Mouse (Mus musculus) G1E (cell line): ENCODE data around the gene Cda.

Experiments
- CTCF ChIP-seq: IDR thresholded peaks from 2 replicates; pipeline ENCODE4 v1.5.1; 2012; ENCODE audit warnings: low read depth, low read length, inconsistent platforms, mixed read lengths
- POLR2AphosphoS5 ChIP-seq: IDR thresholded peaks from 2 replicates; pipeline ENCODE4 v1.6.1; 2012; ENCODE audit warnings: low read depth, low read length, inconsistent platforms; ENCODE audit not compliant: insufficient replicate concordance
- TAL1 ChIP-seq: conservative IDR thresholded peaks from 2 replicates; pipeline ENCODE4 v1.6.1; 2012; ENCODE audit warnings: low read depth, low read length, inconsistent platforms, mixed read lengths

DNA sequence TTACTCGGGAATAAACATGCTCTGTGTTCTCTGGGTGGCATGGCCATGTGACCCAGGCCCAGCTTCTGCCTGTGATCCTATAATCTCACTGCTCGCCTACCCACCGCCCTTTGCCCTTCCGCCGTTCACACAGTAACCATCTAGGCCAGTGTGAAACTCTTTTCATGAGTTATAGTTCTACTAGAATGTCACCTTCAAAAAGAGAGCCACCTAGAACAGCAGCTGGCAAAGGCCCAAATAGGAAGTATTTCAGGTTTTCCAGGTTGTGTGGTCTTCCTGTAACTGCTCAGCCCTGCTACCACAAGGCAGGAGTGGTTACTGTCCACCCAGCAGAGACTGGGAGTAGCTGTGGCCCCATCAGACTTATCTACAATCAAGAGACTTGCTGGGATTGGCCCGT is 25.0 kb downstream of the Cda start:
- TF ChIP-seq CTCF = no peak
- no peak for TF ChIP-seq POLR2AphosphoS5
- no peak for TF ChIP-seq TAL1
